Mouse (Mus musculus) liver, adult 2 months (tissue): ENCODE results near the gene Zfp991. TPM values are rescaled to one million over a fixed set of nuclear protein-coding genes. Genes with fewer than 3 reads are reported as not detected.
"Not testable (repeated sequence)": the region's sequence is repeated elsewhere in the genome, so short reads cannot be mapped to it uniquely, and the experiment has no call there.

ENCODE experiments used
- DNase-seq: peaks from one replicate; pipeline ENCODE4 v3.0.0-alpha.2; 2011; ENCODE audit warnings: low read depth, low spot score; ENCODE audit errors: extremely low read depth
- H3K27ac ChIP-seq: fragments of 200-500 bp; replicated peaks from 2 replicates; pipeline ENCODE4 v1.5.1; 2012; ENCODE audit warnings: low read depth, mild to moderate bottlenecking, control low read depth, inconsistent platforms, low read length; ENCODE audit not compliant: insufficient read depth
- H3K27me3 ChIP-seq: fragments of 200-500 bp; 2 replicates; pipeline ENCODE4 v1.6.1; 2012; ENCODE audit warnings: mild to moderate bottlenecking, moderate library complexity, low read length, inconsistent platforms; ENCODE audit not compliant: control insufficient read depth, insufficient read depth
- H3K36me3 ChIP-seq: fragments of 200-500 bp; 2 replicates; pipeline ENCODE4 v1.6.1; 2012; ENCODE audit warnings: low read length, inconsistent platforms; ENCODE audit not compliant: control insufficient read depth, insufficient read depth
- H3K4me1 ChIP-seq: fragments of 200-500 bp; 2 replicates; pipeline ENCODE4 v1.6.1; 2011; ENCODE audit warnings: low read length; ENCODE audit not compliant: control insufficient read depth, insufficient read depth
- H3K4me3 ChIP-seq: fragments of 200-500 bp; 2 replicates; pipeline ENCODE4 v1.5.1; 2011; ENCODE audit warnings: low read depth, mild to moderate bottlenecking, control low read depth, low read length, moderate library complexity; ENCODE audit not compliant: insufficient read depth
- H3K79me2 ChIP-seq: fragments of 200-500 bp; 2 replicates; pipeline ENCODE4 v1.6.1; 2012; ENCODE audit warnings: inconsistent platforms, mild to moderate bottlenecking, low read length, moderate library complexity; ENCODE audit not compliant: control insufficient read depth, insufficient read depth
- H3K9ac ChIP-seq: fragments of 200-500 bp; 2 replicates; pipeline ENCODE4 v1.6.1; 2012; ENCODE audit warnings: low read depth, mild to moderate bottlenecking, control low read depth, inconsistent platforms, low read length
- WGBS: fragments of 180-500 bp; shearing (Covaris S2); methylation state at CpG from one replicate; pipeline ENCODE4 v1.1.7; 2018; 5-methylcytosine and 5-hydroxymethylcytosine counted together
- polyA plus RNA-seq: library from polyadenylated mRNA; depleted of rRNA; stranded (reverse); fragments of >200 nt; gene quantifications from 2 replicates; pipeline ENCODE4 v1.2.3, GENCODE M21; 2012
- total RNA-seq: library from RNA; depleted of rRNA; stranded (reverse); fragments of >200 nt; gene quantifications from 2 replicates; pipeline ENCODE4 v1.2.3, GENCODE M21; 2014

Zfp991 gene
- total and polyA plus RNA-seq, 2 experiments: 1.1 TPM; not detected in 1

DNA sequence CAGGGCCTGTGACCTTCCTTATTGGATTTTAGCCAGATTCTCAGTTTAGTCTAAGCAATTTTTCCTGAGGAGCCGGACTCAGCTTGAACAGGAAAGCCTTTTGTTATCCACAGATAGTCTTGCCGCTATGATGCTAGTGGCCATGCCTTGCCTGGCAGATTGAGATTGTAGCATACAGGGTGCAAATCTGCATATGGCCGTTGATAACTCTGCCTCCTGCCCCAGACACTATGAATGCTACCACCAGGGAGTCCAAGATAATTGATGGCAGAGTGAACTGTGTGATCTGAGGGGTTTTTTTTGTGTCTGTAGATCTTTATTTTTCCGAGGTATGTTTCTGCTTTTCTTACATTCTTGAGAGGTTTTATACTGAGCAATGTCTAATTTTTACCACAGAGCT lies 39.7 kb downstream of the Zfp991 start:
- not testable (repeated sequence) for H3K27ac ChIP-seq, DNase-seq, H3K79me2 ChIP-seq, H3K4me1 ChIP-seq, H3K9ac ChIP-seq, H3K27me3 ChIP-seq, H3K36me3 ChIP-seq, H3K4me3 ChIP-seq
- WGBS: 44% methylated on average over 1 of the region's 4 CpGs

DNA sequence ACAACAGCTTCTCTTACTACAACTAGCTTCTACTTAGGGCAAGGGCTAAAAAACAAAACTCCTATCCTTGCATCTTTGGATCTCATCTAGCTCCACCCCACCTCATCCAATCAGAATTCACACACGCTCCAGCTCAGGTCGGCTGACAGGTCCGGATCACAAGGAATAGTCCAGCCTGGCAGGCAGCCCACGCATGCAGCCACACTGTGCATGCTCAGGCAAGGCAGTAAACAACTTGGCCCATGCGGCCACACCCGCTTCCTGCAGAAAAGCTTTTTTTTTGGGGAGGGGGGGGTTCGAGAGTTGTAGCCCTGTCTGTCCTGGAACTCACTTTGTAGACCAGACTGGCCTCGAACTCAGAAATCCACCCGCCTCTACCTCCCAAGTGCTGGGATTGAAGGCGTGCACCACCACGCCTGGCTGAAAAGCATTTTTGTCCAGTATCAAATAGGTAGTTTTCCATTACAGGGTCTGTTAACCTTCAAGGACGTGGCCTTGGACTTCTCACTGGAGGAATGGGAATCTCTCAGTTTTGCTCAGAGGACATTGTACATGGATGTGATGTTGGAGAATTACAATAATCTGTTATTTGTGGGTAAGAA lies 44.5 kb downstream of the Zfp991 start:
- H3K79me2 ChIP-seq, H3K27ac ChIP-seq, H3K4me3 ChIP-seq, DNase-seq, H3K27me3 ChIP-seq, H3K4me1 ChIP-seq, H3K36me3 ChIP-seq, H3K9ac ChIP-seq: not testable (repeated sequence)
- 87% methylated on average over 11 of the region's 12 CpGs for WGBS

- not testable (repeated sequence) for DNase-seq, H3K36me3 ChIP-seq, H3K9ac ChIP-seq, H3K27me3 ChIP-seq, H3K79me2 ChIP-seq, H3K4me1 ChIP-seq, H3K4me3 ChIP-seq, H3K27ac ChIP-seq
- 93% methylated on average over 8 of the region's 8 CpGs for WGBS
These were observed 49.4 kb downstream of the Zfp991 start for GRCm38 (mm10) chr4:147181141-147181685.

- H3K9ac ChIP-seq, H3K36me3 ChIP-seq, H3K79me2 ChIP-seq, H3K27ac ChIP-seq, H3K4me1 ChIP-seq, H3K4me3 ChIP-seq, DNase-seq, H3K27me3 ChIP-seq: not testable (repeated sequence)
- WGBS: no CpG with 5 or more reads among the region's 13 CpGs
These were observed 50.3 kb downstream of the Zfp991 start for GRCm38 (mm10) chr4:147181969-147182705.

DNA sequence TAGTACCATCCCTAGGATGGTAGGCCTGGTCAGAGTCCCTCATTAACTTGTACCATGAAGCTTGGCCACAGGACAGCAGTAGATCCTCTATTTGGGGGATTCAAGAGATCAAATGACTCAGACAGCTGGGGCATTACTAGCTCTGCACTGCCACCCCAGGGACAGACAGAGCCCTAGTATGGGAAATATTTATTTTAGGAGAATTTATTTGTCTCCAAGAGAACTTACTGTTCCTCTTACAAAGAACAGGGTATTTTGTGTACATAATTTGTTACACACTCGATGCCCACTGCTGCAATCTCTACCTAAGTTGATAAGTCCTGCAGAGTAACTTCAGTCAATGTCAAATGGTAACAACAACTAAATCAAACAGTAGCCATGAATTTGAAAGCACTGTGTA lies 55.0 kb downstream of the Zfp991 start:
- H3K79me2 ChIP-seq, H3K36me3 ChIP-seq, H3K9ac ChIP-seq, H3K4me1 ChIP-seq, H3K27ac ChIP-seq, H3K4me3 ChIP-seq, H3K27me3 ChIP-seq, DNase-seq: not testable (repeated sequence)
- 83% methylated on average over 1 of the region's 1 CpGs for WGBS

DNA sequence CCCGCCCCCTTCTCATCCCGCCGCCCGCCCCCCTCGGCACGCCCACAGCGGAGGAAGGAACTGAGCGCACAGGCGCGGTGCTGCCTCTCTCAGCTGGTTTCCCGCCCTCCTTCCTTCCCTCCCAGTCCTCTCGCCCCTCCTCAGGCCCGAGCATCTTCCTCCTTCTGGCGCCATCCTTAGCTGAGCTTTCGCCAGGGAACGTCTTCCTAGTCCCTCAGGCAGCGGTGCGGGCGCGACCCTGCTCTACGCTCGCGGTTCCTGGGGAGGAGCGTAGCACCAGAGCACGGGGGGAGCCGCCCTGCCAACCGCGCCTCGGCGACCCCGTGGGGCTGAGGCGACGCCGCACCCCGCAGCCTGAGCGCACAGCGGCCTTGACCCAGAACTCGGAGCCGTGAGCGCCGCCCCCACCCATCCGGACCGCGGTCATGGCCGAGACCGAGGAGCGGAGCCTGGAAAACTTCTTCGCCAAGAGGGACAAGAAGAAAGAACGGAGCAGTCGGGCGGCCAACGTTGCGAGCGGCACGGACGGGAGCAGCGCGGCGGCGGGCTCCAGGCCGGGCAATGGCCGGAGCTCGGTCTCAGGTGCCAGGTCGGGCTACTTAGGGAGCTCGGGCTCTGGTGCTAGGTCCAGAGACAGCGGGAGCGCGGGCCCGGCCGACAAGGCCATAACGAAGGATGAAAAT lies 55.6 kb downstream of the Zfp991 start:
- DNase-seq, H3K9ac ChIP-seq, H3K27ac ChIP-seq, H3K36me3 ChIP-seq, H3K79me2 ChIP-seq, H3K27me3 ChIP-seq, H3K4me3 ChIP-seq, H3K4me1 ChIP-seq: not testable (repeated sequence)
- WGBS: 64% methylated on average over 70 of the region's 71 CpGs

GRCm38 (mm10) chr4:147195186-147195585 lies 63.3 kb downstream of the Zfp991 start:
- H3K4me1 ChIP-seq, H3K36me3 ChIP-seq, H3K9ac ChIP-seq, DNase-seq, H3K4me3 ChIP-seq, H3K27me3 ChIP-seq, H3K27ac ChIP-seq, H3K79me2 ChIP-seq: not testable (repeated sequence)
- WGBS: 78% methylated on average over 7 of the region's 9 CpGs

DNA sequence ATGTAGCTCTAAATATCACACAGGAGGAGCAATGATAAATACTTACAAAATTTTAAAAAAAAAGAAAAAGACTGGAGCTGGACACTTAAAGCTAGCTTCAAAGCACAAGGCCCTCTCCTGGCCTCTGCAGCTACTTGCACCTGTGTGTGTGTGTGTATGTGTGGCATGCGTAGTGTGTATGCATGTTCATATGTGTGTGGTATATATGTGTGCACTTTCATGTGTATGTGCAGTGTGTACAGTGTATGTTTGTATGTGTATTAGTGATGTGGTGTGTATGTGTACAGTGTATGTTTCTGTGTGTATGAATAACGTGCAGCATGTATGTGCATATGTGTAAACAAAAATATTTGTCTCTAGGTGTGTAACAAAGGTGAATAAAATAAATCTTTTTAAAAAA lies 65.4 kb downstream of the Zfp991 start:
- H3K4me3 ChIP-seq, H3K36me3 ChIP-seq, H3K4me1 ChIP-seq, H3K9ac ChIP-seq, H3K79me2 ChIP-seq, H3K27me3 ChIP-seq, H3K27ac ChIP-seq, DNase-seq: not testable (repeated sequence)
- 84% methylated on average over 2 of the region's 2 CpGs for WGBS
